Mouse (Mus musculus): ENCODE data around the gene Pabpc4.
"Not testable (repeated sequence)": the region's sequence is repeated elsewhere in the genome, so short reads cannot be mapped to it uniquely, and the experiment has no call there.

The Pabpc4 gene

GRCm38 (mm10) chr4:123247147-123247880 is 14.8 kb upstream of the Pabpc4 start:
- DNase-seq (ENCODE audit: low spot score), result no peak

DNA sequence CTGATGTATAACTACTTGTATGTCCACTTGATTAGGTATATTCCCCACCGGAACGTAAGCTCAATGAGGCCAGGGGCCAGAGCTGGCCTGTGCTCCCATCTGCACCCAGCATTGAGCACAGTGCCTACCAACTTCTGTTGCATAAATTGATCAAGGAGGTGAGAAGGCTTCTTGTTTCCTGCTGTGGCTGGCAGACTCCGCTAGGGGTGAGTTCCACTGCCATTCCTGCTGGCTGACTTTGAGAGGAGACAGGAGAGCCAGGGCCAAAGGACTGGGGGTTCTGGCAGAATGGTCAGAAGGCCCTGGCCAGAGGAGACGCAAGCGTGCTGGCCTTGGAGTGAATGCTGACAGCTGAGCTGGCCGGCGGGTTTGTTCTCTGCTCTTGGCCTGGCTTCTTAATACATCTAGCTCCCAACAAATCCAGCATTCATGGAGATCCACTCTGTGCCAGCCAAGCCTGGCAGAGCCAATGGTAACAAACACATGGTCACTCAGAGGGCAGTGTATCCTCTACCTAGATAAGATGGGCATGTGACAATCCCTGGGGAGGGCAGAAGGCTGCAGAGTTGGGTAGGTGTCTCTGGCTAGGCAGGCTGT is 13.1 kb upstream of the Pabpc4 start:
- no peak for DNase-seq (ENCODE audit: low spot score)

GRCm38 (mm10) chr4:123252214-123252613 is 9.9 kb upstream of the Pabpc4 start:
- DNase-seq (ENCODE audit: low spot score), result no peak

DNA sequence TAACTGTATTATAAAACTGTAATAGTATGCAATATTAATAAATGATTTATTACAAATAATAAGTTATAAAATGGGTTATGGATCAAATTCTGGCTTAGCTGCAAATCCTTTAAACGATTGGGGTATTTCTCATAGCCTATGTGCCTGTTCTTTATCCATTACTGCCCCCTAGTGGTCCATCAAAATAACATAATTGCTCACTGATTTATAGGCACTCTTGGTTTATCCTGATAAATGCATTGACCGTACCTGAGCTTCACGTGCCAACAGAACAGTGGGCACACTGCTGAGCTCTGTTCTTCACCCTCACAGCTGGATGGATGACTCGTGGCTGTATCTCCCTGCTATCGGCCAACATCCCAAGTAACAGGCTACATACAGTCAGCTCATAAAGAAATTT is 7.5 kb upstream of the Pabpc4 start:
- no peak for DNase-seq (ENCODE audit: low spot score)

GRCm38 (mm10) chr4:123260071-123260746 is 1.9 kb upstream of the Pabpc4 start:
- no peak for DNase-seq (ENCODE audit: low spot score)

GRCm38 (mm10) chr4:123271063-123271462 is 8.9 kb downstream of the Pabpc4 start:
- no peak for DNase-seq (ENCODE audit: low spot score)

- no peak for DNase-seq (ENCODE audit: low spot score)
These were observed 18.0 kb downstream of the Pabpc4 start for GRCm38 (mm10) chr4:123280117-123280516.

GRCm38 (mm10) chr4:123282500-123282899 is 20.3 kb downstream of the Pabpc4 start:
- peak; percentile 93 for DNase-seq (ENCODE audit: low spot score)

DNA sequence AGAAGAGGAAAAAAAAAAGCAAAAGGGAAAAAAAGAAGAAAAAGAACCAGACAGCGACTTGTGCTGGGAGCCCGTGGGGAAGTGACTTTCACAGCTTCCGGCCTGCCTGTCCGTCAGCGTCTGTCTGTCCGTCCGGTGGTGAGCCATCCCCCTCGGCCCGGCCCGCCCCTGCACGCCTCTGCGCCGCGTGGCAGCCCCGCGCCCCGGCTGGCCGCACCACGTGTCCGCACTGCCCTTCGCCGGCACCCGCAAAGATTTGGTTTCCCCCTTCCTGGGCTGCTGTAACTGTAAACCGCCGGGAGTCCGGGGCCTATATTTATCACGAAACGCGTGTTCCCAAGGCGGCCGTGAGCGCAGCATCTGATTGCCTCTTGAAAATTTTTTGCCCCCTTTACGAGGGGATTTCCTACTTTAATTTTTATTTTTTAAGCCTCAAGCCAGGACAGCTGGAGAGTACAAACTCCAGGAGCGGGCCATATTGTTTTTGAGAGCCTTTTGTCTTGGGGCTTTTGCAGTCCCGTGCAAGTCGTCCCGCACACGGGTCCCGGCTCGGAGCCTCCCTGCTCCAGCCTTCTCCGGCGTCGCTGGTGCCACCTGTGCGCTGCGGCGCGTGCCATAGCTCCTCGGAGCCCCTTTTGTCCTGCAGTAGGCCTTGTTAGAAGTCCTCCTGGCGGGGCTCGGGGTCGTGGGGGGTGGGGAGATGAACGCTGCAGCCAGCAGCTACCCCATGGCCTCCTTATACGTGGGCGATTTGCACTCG is 20.9 kb downstream of the Pabpc4 start:
- not testable (repeated sequence) for DNase-seq (ENCODE audit: low spot score)

DNA sequence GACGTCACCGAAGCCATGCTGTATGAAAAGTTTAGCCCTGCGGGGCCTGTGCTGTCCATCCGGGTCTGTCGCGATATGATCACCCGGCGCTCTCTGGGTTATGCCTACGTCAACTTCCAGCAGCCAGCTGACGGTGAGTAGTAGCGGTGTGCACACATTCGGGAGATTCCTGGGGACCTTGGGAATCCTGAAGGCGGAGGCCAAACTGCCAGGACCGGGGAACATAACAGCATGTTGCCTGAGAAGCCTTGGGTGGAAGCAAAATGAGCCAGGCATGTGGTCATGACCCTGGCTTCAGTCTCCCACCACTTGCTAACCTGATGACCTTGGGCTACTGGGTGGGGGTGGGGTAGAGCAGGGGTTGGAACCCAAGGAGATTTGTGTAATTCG is 21.5 kb downstream of the Pabpc4 start:
- DNase-seq (ENCODE audit: low spot score), result peak; percentile 53

GRCm38 (mm10) chr4:123284731-123285624 is 22.8 kb downstream of the Pabpc4 start:
- DNase-seq (ENCODE audit: low spot score), result no peak

GRCm38 (mm10) chr4:123286790-123287189 is 24.6 kb downstream of the Pabpc4 start:
- no peak for DNase-seq (ENCODE audit: low spot score)

DNA sequence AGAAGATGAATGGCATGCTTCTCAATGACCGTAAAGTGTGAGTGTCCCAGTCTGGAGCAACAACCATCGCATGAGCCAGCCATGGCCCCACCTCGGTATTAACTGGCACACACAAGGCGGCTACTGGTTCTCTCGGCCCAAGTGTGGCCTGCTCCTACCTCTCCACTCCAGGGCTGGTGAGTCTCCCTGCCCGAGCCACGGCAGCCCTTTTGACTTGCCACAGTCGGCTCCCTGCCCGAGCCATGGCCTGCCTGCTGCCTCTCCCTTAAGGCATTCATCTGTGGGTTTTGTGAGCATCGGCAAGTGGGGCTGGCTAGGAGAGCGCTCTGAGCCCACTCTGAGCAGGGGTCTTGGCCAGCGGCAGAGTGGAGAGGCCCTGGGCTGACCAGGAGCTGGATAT is 26.9 kb downstream of the Pabpc4 start:
- DNase-seq (ENCODE audit: low spot score), result no peak

GRCm38 (mm10) chr4:123292390-123292789 is 30.2 kb downstream of the Pabpc4 start:
- no peak for DNase-seq (ENCODE audit: low spot score)

DNA sequence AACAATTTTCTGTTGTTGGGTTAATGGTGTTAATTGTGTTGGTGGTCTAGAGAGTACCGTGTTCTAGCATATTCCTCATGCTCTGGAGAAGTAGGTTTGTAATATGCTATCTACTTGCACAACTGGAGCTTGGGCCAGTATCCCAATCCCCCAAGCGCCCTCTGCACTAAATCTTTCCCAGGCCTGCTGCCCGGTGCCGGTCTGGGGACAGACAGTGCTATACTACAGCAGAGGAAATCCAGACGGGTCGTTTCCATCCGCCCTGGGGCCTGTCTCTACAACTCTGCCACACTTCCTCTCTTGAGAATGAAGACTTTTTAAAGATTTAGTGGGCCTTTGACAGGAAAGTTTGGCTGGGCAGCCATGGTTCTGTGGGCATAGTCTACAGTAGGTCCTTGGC is 30.8 kb downstream of the Pabpc4 start:
- DNase-seq (ENCODE audit: low spot score), result no peak

DNA sequence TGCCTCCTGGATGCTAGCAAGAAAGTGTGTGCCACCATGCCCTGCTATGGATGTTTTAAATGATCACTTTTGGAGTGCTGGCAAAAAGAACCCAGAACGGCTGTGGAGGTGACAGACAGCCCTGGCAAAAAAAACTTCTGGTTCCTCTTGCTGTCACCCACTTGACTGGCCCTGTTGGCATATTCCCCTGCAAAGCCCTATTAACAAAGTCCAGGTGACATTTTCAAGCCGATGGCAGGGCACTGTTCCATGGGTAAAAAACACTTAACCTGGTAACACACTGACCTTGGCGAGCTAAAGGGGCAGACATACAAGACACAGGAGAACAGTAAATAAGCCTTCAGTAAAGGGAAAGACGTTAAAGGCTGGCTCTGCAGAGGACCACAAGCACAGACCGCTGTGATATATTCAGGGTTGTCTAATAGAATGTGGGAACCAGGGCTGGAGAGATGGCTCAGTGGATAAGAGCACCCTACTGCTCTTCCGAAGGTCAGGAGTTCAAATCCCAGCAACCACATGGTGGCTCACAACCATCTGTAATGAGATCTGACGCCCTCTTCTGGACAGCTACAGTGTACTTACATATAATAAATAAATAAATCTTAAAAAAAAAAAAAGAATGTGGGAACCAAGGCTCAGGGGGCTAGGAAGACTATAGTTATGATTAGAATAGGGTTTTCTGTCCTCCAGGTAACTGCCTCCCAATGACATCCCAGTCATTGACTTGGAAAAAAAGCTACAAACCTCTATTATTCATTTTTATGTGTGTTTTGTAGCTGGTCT is 31.7 kb downstream of the Pabpc4 start:
- DNase-seq (ENCODE audit: low spot score), result no peak

- not testable (repeated sequence) for DNase-seq (ENCODE audit: low spot score)
These were observed 32.9 kb downstream of the Pabpc4 start for GRCm38 (mm10) chr4:123295026-123295425.

GRCm38 (mm10) chr4:123295516-123296147 is 33.5 kb downstream of the Pabpc4 start:
- DNase-seq (ENCODE audit: low spot score), result no peak

GRCm38 (mm10) chr4:123296148-123296534 is 34.0 kb downstream of the Pabpc4 start:
- no peak for DNase-seq (ENCODE audit: low spot score)

Data from yolk sac, embryonic 10.5 days (tissue).